Mouse (Mus musculus): ENCODE measurements at regions not wholly inside any gene's neighbourhood (a gene's known extent, or its start where the extent isn't known, plus 50 kb on each side); places are given as distances from the start of the nearest gene placed in this dataset.

DNA sequence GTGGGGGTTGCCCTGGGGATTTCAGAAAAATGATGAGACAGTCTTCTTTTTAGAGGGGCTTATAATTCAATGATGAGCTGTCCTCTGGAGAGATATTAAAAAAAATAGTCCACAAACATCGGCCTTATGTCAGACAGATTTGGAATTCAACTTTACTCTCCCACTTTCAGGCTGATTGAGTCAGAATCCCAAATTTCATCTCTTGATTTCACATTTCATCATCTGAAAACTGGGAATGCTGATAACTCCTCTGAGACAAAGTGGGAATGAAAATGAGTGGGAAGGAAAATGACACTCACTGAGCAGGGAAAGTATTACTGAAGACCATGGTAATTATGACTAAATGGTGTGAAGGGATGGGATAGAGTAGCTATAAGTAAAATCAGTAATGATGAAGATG is 239.1 kb downstream of the Plk2 start:
- Histone ChIP-seq H3K27ac (ENCODE audit: insufficient read depth, low read depth, low read length) (no peak overlapping the region), H3K4me1 (ENCODE audit: control insufficient read depth, insufficient read depth, low read length) (peaks cover 2% of the 10 kb centered on the region; the same call in 1 of the 2 replicates), H3K4me3 (ENCODE audit: insufficient read depth, low read depth, low read length) (no peak overlapping the region)
- TF ChIP-seq CTCF (IDR thresholded peaks at IDR 0.05; ENCODE audit: insufficient read depth, low read depth, low read length), result no peak
- no peak for TF ChIP-seq POLR2A (IDR thresholded peaks at IDR 0.05; ENCODE audit: insufficient read depth, low read depth, low read length)
- WGBS, result 89% methylated on average over 1 of the region's 1 CpGs

DNA sequence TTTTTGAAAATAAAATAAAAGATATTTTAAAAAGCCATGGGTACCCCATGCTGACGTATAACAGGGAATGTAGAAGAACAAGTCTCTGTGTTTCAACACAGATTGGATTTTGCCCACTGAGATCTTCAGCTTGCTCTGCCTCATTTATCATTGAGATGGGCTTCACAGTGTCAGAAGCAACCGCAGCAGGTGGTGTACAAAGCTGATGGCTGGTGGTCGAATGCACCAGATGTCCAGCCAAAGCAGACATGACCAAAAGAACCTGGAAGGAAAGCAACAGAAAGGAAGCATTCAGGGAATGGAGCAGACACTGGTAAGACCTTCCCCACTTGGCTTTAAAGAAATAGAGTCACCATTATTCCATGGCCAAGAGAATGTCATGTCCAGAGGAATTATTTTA is 247.9 kb downstream of the Plk2 start:
- WGBS, result 63% methylated on average over 3 of the region's 3 CpGs
- Histone ChIP-seq H3K27ac (ENCODE audit: insufficient read depth, low read depth, low read length) (no peak overlapping the region), H3K4me3 (ENCODE audit: insufficient read depth, low read depth, low read length) (no peak overlapping the region), H3K4me1 (ENCODE audit: control insufficient read depth, insufficient read depth, low read length) (peaks cover 2% of the 10 kb centered on the region; the same call in 1 of the 2 replicates)
- TF ChIP-seq CTCF (IDR thresholded peaks at IDR 0.05; ENCODE audit: insufficient read depth, low read depth, low read length) (no peak), POLR2A (IDR thresholded peaks at IDR 0.05; ENCODE audit: insufficient read depth, low read depth, low read length) (no peak)

DNA sequence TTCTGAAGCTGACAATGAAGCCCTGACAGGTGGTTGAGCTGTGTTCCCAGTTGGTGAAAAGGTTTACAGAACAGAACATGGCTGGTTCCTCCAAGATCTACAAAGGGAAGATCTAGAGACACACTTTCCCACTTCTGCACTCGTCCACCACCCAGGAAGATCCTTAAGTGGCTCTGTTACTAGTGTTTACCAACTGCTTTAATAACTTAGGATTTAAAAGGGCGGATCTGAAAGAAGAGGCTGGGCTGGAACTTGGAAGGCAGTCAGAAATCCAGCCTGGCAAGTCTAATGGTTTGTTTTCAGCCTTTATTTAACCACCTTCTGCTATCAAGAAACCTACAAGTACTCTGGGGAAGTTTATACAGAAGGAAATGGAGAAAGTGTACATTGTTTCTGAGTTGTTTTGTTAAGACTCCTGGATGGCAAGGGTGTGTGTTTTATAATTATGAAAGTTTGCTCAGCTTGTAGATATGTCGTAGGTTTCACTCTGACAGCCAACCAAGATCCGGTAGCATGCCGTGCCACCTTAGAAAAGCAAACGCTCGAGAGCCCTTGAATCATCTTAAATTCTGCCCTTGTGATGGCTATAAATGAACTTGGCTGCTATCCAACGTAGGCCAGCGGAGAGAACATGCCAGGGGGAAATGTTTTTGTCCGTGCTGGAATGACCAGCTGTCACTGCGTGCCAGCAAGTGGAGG is 248.5 kb downstream of the Plk2 start:
- Histone ChIP-seq H3K4me1 (ENCODE audit: control insufficient read depth, insufficient read depth, low read length) (peaks cover 2% of the 10 kb centered on the region; the same call in 1 of the 2 replicates), H3K4me3 (ENCODE audit: insufficient read depth, low read depth, low read length) (no peak overlapping the region; the same call in 1 of the 2 replicates), H3K27ac (ENCODE audit: insufficient read depth, low read depth, low read length) (no peak overlapping the region)
- 26% methylated on average over 11 of the region's 11 CpGs for WGBS
- no peak for TF ChIP-seq CTCF (IDR thresholded peaks at IDR 0.05; ENCODE audit: insufficient read depth, low read depth, low read length)

DNA sequence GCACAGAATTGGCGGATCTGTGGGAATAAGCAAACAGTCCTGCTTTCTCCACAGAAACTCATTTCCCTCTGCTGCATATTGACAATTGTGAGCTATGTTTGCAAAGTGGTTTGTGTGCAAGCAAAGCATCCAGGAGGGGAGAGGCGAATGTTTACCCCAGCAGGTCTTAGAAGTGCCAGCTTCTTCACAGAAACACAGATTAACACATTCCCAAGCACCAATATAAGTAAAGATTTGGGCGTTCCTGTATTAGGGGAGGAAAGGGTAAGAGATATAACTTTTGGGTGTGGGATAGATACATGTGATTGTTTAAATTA is 249.0 kb downstream of the Plk2 start:
- WGBS, result 40% methylated on average over 3 of the region's 3 CpGs
- Histone ChIP-seq H3K27ac (ENCODE audit: insufficient read depth, low read depth, low read length) (no peak overlapping the region), H3K4me1 (ENCODE audit: control insufficient read depth, insufficient read depth, low read length) (peaks cover 2% of the 10 kb centered on the region; the same call in 1 of the 2 replicates), H3K4me3 (ENCODE audit: insufficient read depth, low read depth, low read length) (no peak overlapping the region; the same call in 1 of the 2 replicates)
- TF ChIP-seq CTCF (IDR thresholded peaks at IDR 0.05; ENCODE audit: insufficient read depth, low read depth, low read length), result no peak
- TF ChIP-seq POLR2A (IDR thresholded peaks at IDR 0.05; ENCODE audit: insufficient read depth, low read depth, low read length), result no peak

DNA sequence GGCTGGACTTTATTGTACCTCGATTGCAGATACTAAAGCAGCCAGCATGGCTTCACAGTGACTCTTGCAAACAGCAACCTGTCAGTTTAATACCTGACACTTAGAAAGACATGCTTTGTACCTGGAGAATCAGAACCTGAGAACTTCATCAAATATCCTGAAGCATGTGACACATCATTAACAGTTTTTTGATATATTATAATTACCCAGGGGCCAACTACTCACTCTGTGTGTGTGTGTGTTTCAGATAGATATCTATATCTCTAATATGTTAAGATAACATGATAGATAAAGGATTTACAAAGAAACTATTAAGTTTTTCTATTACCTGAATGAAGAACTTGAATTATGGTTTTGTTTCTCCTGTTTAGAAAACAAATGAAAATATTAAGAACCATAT is 254.5 kb downstream of the Plk2 start:
- no peak overlapping the region for H3K4me3 ChIP-seq (ENCODE audit: insufficient read depth, low read depth, low read length)
- no peak overlapping the region for H3K27ac ChIP-seq (ENCODE audit: insufficient read depth, low read depth, low read length)
- no peak for TF ChIP-seq CTCF (IDR thresholded peaks at IDR 0.05; ENCODE audit: insufficient read depth, low read depth, low read length)
- no peak for TF ChIP-seq POLR2A (IDR thresholded peaks at IDR 0.05; ENCODE audit: insufficient read depth, low read depth, low read length)
- WGBS, result 74% methylated on average over 1 of the region's 1 CpGs
- no peaks in the 10 kb centered on the region for H3K4me1 ChIP-seq (ENCODE audit: control insufficient read depth, insufficient read depth, low read length)

DNA sequence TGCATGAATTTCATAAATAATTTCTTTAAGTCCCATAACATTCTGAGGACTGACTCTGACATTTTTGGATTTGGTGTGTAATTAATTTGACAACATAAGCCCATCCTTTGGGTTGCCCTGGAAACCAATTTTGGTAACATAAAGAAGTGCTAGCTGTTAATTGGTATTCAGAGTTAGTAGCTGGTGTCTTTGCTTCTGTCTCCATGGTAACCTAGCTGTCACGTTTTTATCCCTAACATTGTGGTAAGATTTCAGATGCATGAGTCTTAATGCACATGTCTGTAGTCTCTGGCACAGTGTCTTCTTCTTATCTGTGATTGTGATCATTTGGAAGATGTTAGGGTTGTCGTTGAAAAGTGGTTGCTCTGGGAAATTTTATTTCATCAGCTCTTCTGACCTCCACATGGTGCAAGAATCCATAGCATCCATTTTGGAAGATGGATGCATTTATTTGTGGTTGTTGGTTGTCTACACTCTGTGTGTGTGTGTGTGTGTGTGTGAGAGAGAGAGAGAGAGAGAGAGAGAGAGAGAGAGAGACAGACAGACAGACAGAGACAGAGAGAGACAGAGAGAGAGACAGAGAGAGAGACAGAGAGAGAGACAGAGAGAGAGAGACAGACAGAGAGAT is 255.1 kb downstream of the Plk2 start:
- peak overlapping the region; percentile 73 for H3K27ac ChIP-seq (ENCODE audit: insufficient read depth, low read depth, low read length)
- H3K4me1 ChIP-seq (ENCODE audit: control insufficient read depth, insufficient read depth, low read length), result no peaks in the 10 kb centered on the region
- TF ChIP-seq POLR2A (IDR thresholded peaks at IDR 0.05; ENCODE audit: insufficient read depth, low read depth, low read length) (no peak), CTCF (IDR thresholded peaks at IDR 0.05; ENCODE audit: insufficient read depth, low read depth, low read length) (no peak)
- WGBS, result 15% methylated on average over 2 of the region's 2 CpGs
- no peak overlapping the region for H3K4me3 ChIP-seq (ENCODE audit: insufficient read depth, low read depth, low read length)

DNA sequence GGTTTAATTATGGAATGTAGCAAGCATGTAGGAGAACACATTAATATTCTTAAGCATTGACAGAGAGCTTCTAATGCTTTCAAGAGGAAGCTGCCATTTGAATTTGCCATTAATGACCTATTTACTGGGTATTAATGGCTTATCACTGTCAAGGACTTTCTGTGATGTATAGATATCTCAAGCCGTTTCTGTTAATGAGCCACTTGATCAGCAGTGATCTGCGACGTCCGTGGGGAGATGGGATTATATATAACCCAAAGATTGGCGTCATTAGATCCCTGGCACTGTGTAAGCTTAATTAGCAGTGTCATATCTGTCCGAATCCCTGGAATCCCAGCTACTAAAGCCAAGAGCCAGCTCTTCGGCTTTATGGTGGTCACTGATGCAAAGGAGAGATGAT is 257.4 kb downstream of the Plk2 start:
- WGBS, result 81% methylated on average over 7 of the region's 7 CpGs
- no peak overlapping the region for H3K27ac ChIP-seq (ENCODE audit: insufficient read depth, low read depth, low read length)
- TF ChIP-seq POLR2A (IDR thresholded peaks at IDR 0.05; ENCODE audit: insufficient read depth, low read depth, low read length), result no peak
- TF ChIP-seq CTCF (IDR thresholded peaks at IDR 0.05; ENCODE audit: insufficient read depth, low read depth, low read length), result no peak

DNA sequence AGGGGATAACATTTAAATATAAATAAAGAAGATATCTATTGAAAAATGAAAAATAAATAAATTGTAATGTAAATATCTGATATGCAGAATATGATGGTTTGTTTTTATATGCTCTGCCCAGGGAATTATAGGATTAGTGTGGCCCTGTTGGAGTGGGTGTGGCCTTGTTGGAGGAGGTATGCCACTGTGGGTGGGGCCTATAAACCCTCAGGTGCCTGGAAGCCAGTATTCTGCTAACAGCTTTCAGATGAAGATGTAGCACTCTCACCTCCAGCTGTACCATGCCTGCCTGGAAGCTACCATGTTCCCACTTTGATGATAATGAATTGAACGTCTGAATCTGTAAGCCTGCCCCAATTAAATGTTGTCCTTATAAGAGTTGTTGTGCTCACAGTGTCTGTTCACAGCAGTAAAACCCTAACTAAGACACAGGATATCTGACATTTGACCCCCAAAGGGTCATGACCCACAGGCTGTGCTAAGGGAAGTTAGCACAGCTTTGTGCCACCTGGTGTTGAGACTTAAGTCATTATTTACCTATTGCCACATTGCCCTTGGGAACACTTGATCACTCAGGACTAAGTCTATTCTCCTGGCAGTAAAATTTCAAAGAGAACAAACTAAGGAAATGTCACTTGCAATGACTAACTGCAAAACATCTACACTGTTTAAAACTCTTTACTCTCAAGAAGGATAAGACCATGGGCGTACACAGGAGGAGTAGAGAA is 270.4 kb downstream of the Plk2 start:
- WGBS, result 55% methylated on average over 2 of the region's 2 CpGs

More for the DNA sequence above, 257.4 kb downstream of the Plk2 start:
- Histone ChIP-seq H3K4me1 (ENCODE audit: control insufficient read depth, insufficient read depth, low read length) (no peaks in the 10 kb centered on the region), H3K4me3 (ENCODE audit: insufficient read depth, low read depth, low read length) (no peak overlapping the region)

More for the DNA sequence above, 270.4 kb downstream of the Plk2 start:
- no peak overlapping the region for H3K4me3 ChIP-seq (ENCODE audit: insufficient read depth, low read depth, low read length)
- H3K27ac ChIP-seq (ENCODE audit: insufficient read depth, low read depth, low read length), result no peak overlapping the region
- TF ChIP-seq POLR2A (IDR thresholded peaks at IDR 0.05; ENCODE audit: insufficient read depth, low read depth, low read length), result no peak
- TF ChIP-seq CTCF (IDR thresholded peaks at IDR 0.05; ENCODE audit: insufficient read depth, low read depth, low read length), result no peak
- no peaks in the 10 kb centered on the region for H3K4me1 ChIP-seq (ENCODE audit: control insufficient read depth, insufficient read depth, low read length)
